In genomic region chr17:13669206-13669605, GRCm38 (mm10) we compare ENCODE assay signal across 7 mouse cellular contexts.
DNase-seq lines count a peak whose midpoint lies in the region; ATAC-seq lines count a peak whose summit lies in the region.

No protein-coding gene starts in this region.

- 29% methylated on average over 8 of the region's 8 CpGs for WGBS in neural tube, embryonic 11.5 days
- WGBS in embryonic facial prominence, embryonic 15.5 days = 10% methylated on average over 8 of the region's 8 CpGs
- WGBS in midbrain, embryonic 12.5 days = 12% methylated on average over 8 of the region's 8 CpGs

- no peak overlapping the region for H3K4me3 ChIP-seq in neural tube, embryonic 11.5 days (ENCODE audit: low read depth, low read length)
- no peak overlapping the region for H3K4me3 ChIP-seq in embryonic facial prominence, embryonic 15.5 days (replicated peaks)
- H3K4me3 ChIP-seq in midbrain, embryonic 12.5 days = no peak overlapping the region

- DNase-seq in neural tube, embryonic 11.5 days (ENCODE audit: low spot score) = no peak
- no peak for DNase-seq in neural tube, embryonic 10.5 days (ENCODE audit: extremely low spot score, low spot score)
- DNase-seq in kidney, adult 9 months = peak; percentile 51
- no peak for DNase-seq in testis, postnatal 14 days (ENCODE audit: low spot score)
- no peak for DNase-seq in cerebellum, adult 9-11 months

- H3K9ac ChIP-seq in neural tube, embryonic 11.5 days (ENCODE audit: low read length) = peak overlapping the region; percentile 30; the same call in 1 of the 2 replicates
- no peak overlapping the region for H3K9ac ChIP-seq in embryonic facial prominence, embryonic 15.5 days
- H3K9ac ChIP-seq in midbrain, embryonic 12.5 days (replicated peaks) = no peak overlapping the region; the same call in 1 of the 2 replicates

- no peaks in the 10 kb centered on the region for H3K36me3 ChIP-seq in neural tube, embryonic 11.5 days (ENCODE audit: control insufficient read depth, insufficient read depth, low read length)
- H3K36me3 ChIP-seq in embryonic facial prominence, embryonic 15.5 days = no peaks in the 10 kb centered on the region
- H3K36me3 ChIP-seq in midbrain, embryonic 12.5 days = no peaks in the 10 kb centered on the region

- H3K4me1 ChIP-seq in neural tube, embryonic 11.5 days (ENCODE audit: control insufficient read depth, insufficient read depth, low read length) = peaks cover 31% of the 10 kb centered on the region
- H3K4me1 ChIP-seq in embryonic facial prominence, embryonic 15.5 days = peaks cover 15% of the 10 kb centered on the region
- peaks cover 55% of the 10 kb centered on the region for H3K4me1 ChIP-seq in midbrain, embryonic 12.5 days

- H3K27ac ChIP-seq in neural tube, embryonic 11.5 days (ENCODE audit: low read depth, low read length) = peak overlapping the region; percentile 92; the same call in 1 of the 2 replicates
- H3K27ac ChIP-seq in embryonic facial prominence, embryonic 15.5 days (replicated peaks) = peak overlapping the region; percentile 63
- H3K27ac ChIP-seq in midbrain, embryonic 12.5 days (replicated peaks) = peak overlapping the region; percentile 97

- no peak; the same call in 1 of the 2 replicates for ATAC-seq in neural tube, embryonic 11.5 days (ENCODE audit: insufficient read depth, low FRiP score, low TSS enrichment)
- ATAC-seq in embryonic facial prominence, embryonic 15.5 days (ENCODE audit: insufficient number of reproducible peaks, low FRiP score, low TSS enrichment, low read depth) = no peak
- ATAC-seq in midbrain, embryonic 12.5 days (ENCODE audit: low FRiP score, low read depth) = no peak

- peak overlapping the region; percentile 23; the same call in 1 of the 2 replicates for H3K4me2 ChIP-seq in neural tube, embryonic 11.5 days (ENCODE audit: low read depth)
- H3K4me2 ChIP-seq in embryonic facial prominence, embryonic 15.5 days (replicated peaks) = peak overlapping the region; percentile 32
- peak overlapping the region; percentile 39 for H3K4me2 ChIP-seq in midbrain, embryonic 12.5 days (replicated peaks)

- H3K27me3 ChIP-seq in neural tube, embryonic 11.5 days (ENCODE audit: control insufficient read depth, insufficient read depth, low read length) = no peaks in the 10 kb centered on the region
- no peaks in the 10 kb centered on the region for H3K27me3 ChIP-seq in embryonic facial prominence, embryonic 15.5 days
- H3K27me3 ChIP-seq in midbrain, embryonic 12.5 days = no peaks in the 10 kb centered on the region

- no peaks in the 10 kb centered on the region for H3K9me3 ChIP-seq in neural tube, embryonic 11.5 days (ENCODE audit: control insufficient read depth, low read length)
- H3K9me3 ChIP-seq in embryonic facial prominence, embryonic 15.5 days (replicated peaks) = no peaks in the 10 kb centered on the region
- H3K9me3 ChIP-seq in midbrain, embryonic 12.5 days = no peaks in the 10 kb centered on the region
